In the genomic region with DNA sequence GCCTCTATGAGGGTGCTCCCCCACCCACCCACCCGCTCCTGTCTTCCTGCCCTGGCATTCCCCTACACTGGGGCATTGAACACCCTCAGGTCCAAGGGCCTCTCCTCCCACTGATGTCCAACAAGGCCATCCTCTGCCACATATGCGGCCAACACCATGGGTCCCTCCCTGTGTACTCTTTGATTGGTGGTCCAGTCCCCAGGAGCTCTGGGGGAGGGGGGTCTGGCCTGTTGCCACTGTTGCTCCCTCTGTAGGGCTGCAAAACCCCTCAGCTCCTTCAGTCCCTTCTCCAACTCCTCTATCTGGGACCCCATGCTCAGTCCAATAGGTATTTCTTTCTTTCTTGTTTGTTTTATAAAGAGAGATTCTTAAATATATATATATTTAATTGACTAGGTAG, we compare ENCODE assay signal across 1 mouse cellular context. TPM values are rescaled to one million over a fixed set of nuclear protein-coding genes. Genes with fewer than 3 reads are reported as not detected.
"Had no signal": no experiment of that assay in that cellular context is flagged by ENCODE, and none has a peak within 500 bp of the region (broad histone marks: within the 10 kb centered on the region; RNA-seq: fewer than 3 reads in every experiment).

No protein-coding gene starts in this region.

RNA-seq across cellular contexts. Expression of gene Ppp1r3c, which starts 6.0 kb away (rescaled TPM):
- total RNA-seq: neutrophil, adult 5-6 weeks had no signal
